Mouse (Mus musculus): ENCODE results near the gene Spin4. TPM values are rescaled to one million over a fixed set of nuclear protein-coding genes. Genes with fewer than 3 reads are reported as not detected.

Spin4 gene
- polyA plus RNA-seq (2012; rRNA removed): 4.4 and 5.4 TPM in 2 replicates
- 12.5 TPM in 2 replicates for polyA plus RNA-seq (2014; fragmentation: Nextera tagmentation; extraction: Ambion mirVana)

GRCm38 (mm10) chrX:95026361-95026892, at the start of gene Spin4:
TSS of gene Spin4 (minus strand) at chrX:95026682.
- Histone ChIP-seq H3K9ac (ENCODE audit: low read depth, low read length, severe bottlenecking) (peak within 1 kb of the TSS; percentile 73), H3K4me1 (ENCODE audit: control insufficient read depth, insufficient read depth, low read length) (no peaks in the 10 kb centered on the region), H3K36me3 (ENCODE audit: control insufficient read depth, insufficient read depth, low read length) (no peaks in the 10 kb centered on the region), H3K27me3 (ENCODE audit: control insufficient read depth, insufficient read depth, low read length) (no peaks in the 10 kb centered on the region), H3K4me2 (replicated peaks; ENCODE audit: low read depth, low read length, severe bottlenecking) (peak within 1 kb of the TSS; percentile 53), H3K9me3 (ENCODE audit: control insufficient read depth, low read length) (no peaks in the 10 kb centered on the region), H3K27ac (replicated peaks; ENCODE audit: low read depth, low read length) (peak within 1 kb of the TSS; percentile 90), H3K4me3 (replicated peaks; ENCODE audit: low read length) (peak within 1 kb of the TSS; percentile 51)
- WGBS: 22% methylated on average over 24 of the region's 30 CpGs
- DNase-seq (ENCODE audit: low spot score) (peak; percentile 82), ATAC-seq (ENCODE audit: low FRiP score, low read depth) (peak; percentile 88)
- TF ChIP-seq POLR2A (IDR thresholded peaks at IDR 0.05; ENCODE audit: borderline replicate concordance, extremely low read depth, insufficient read depth, insufficient read length): 0 out of 2 replicates have a peak, but pooled peaks have one; percentile 57

- no peak for DNase-seq (ENCODE audit: low spot score)
- H3K27ac ChIP-seq (replicated peaks; ENCODE audit: low read depth, low read length): no peak overlapping the region
These were observed 1.4 kb upstream of the Spin4 start for GRCm38 (mm10) chrX:95027907-95028306.

GRCm38 (mm10) chrX:95025779-95026360, 612 bp downstream of the Spin4 start:
- peak overlapping the region; percentile 90 for H3K27ac ChIP-seq (replicated peaks; ENCODE audit: low read depth, low read length)
- H3K36me3 ChIP-seq (ENCODE audit: control insufficient read depth, insufficient read depth, low read length): no peaks in the 10 kb centered on the region
- no peaks in the 10 kb centered on the region for H3K27me3 ChIP-seq (ENCODE audit: control insufficient read depth, insufficient read depth, low read length)
- no peaks in the 10 kb centered on the region for H3K9me3 ChIP-seq (ENCODE audit: control insufficient read depth, low read length)
- peak overlapping the region; percentile 73 for H3K9ac ChIP-seq (ENCODE audit: low read depth, low read length, severe bottlenecking)
- H3K4me3 ChIP-seq (replicated peaks; ENCODE audit: low read length): peak overlapping the region; percentile 51
- DNase-seq (ENCODE audit: low spot score) (peak; percentile 12), ATAC-seq (ENCODE audit: low FRiP score, low read depth) (peak; percentile 64)
- no peak for TF ChIP-seq POLR2A (IDR thresholded peaks at IDR 0.05; ENCODE audit: borderline replicate concordance, extremely low read depth, insufficient read depth, insufficient read length)
- no peaks in the 10 kb centered on the region for H3K4me1 ChIP-seq (ENCODE audit: control insufficient read depth, insufficient read depth, low read length)
- peak overlapping the region; percentile 53 for H3K4me2 ChIP-seq (replicated peaks; ENCODE audit: low read depth, low read length, severe bottlenecking)
- WGBS: 18% methylated on average over 23 of the region's 23 CpGs

More at GRCm38 (mm10) chrX:95027907-95028306, 1.4 kb upstream of the Spin4 start:
- H3K4me2 ChIP-seq (replicated peaks; ENCODE audit: low read depth, low read length, severe bottlenecking): no peak overlapping the region
- H3K9ac ChIP-seq (ENCODE audit: low read depth, low read length, severe bottlenecking): no peak overlapping the region
- H3K27me3 ChIP-seq (ENCODE audit: control insufficient read depth, insufficient read depth, low read length): no peaks in the 10 kb centered on the region
- H3K36me3 ChIP-seq (ENCODE audit: control insufficient read depth, insufficient read depth, low read length): no peaks in the 10 kb centered on the region
- TF ChIP-seq POLR2A (IDR thresholded peaks at IDR 0.05; ENCODE audit: borderline replicate concordance, extremely low read depth, insufficient read depth, insufficient read length): no peak
- H3K4me3 ChIP-seq (replicated peaks; ENCODE audit: low read length): no peak overlapping the region
- H3K9me3 ChIP-seq (ENCODE audit: control insufficient read depth, low read length): no peaks in the 10 kb centered on the region
- H3K4me1 ChIP-seq (ENCODE audit: control insufficient read depth, insufficient read depth, low read length): no peaks in the 10 kb centered on the region
- WGBS: 58% methylated on average over 5 of the region's 5 CpGs
- no peak for ATAC-seq (ENCODE audit: low FRiP score, low read depth)

- peak; percentile 31 for DNase-seq (ENCODE audit: low spot score)
These were observed 14.4 kb downstream of the Spin4 start for GRCm38 (mm10) chrX:95012033-95012432.

GRCm38 (mm10) chrX:94998845-94999244, 27.6 kb downstream of the Spin4 start:
- Histone ChIP-seq H3K27ac (replicated peaks; ENCODE audit: low read depth, low read length) (no peak overlapping the region), H3K4me3 (replicated peaks; ENCODE audit: low read length) (no peak overlapping the region), H3K4me1 (ENCODE audit: control insufficient read depth, insufficient read depth, low read length) (no peaks in the 10 kb centered on the region), H3K27me3 (ENCODE audit: control insufficient read depth, insufficient read depth, low read length) (no peaks in the 10 kb centered on the region), H3K4me2 (replicated peaks; ENCODE audit: low read depth, low read length, severe bottlenecking) (no peak overlapping the region), H3K9ac (ENCODE audit: low read depth, low read length, severe bottlenecking) (no peak overlapping the region), H3K9me3 (ENCODE audit: control insufficient read depth, low read length) (no peaks in the 10 kb centered on the region), H3K36me3 (ENCODE audit: control insufficient read depth, insufficient read depth, low read length) (no peaks in the 10 kb centered on the region)
- ATAC-seq (ENCODE audit: low FRiP score, low read depth): no peak
- no peak for TF ChIP-seq POLR2A (IDR thresholded peaks at IDR 0.05; ENCODE audit: borderline replicate concordance, extremely low read depth, insufficient read depth, insufficient read length)
- 91% methylated on average over 11 of the region's 11 CpGs for WGBS
- DNase-seq (ENCODE audit: low spot score): no peak

More at GRCm38 (mm10) chrX:95012033-95012432, 14.4 kb downstream of the Spin4 start:
- no peak overlapping the region for H3K4me3 ChIP-seq (replicated peaks; ENCODE audit: low read length)
- no peak overlapping the region for H3K27ac ChIP-seq (replicated peaks; ENCODE audit: low read depth, low read length)
- no peaks in the 10 kb centered on the region for H3K4me1 ChIP-seq (ENCODE audit: control insufficient read depth, insufficient read depth, low read length)
- 23% methylated on average over 4 of the region's 4 CpGs for WGBS
- H3K27me3 ChIP-seq (ENCODE audit: control insufficient read depth, insufficient read depth, low read length): no peaks in the 10 kb centered on the region
- TF ChIP-seq POLR2A (IDR thresholded peaks at IDR 0.05; ENCODE audit: borderline replicate concordance, extremely low read depth, insufficient read depth, insufficient read length): no peak
- H3K36me3 ChIP-seq (ENCODE audit: control insufficient read depth, insufficient read depth, low read length): no peaks in the 10 kb centered on the region
- no peak overlapping the region for H3K4me2 ChIP-seq (replicated peaks; ENCODE audit: low read depth, low read length, severe bottlenecking)
- H3K9me3 ChIP-seq (ENCODE audit: control insufficient read depth, low read length): no peaks in the 10 kb centered on the region
- ATAC-seq (ENCODE audit: low FRiP score, low read depth): no peak
- no peak overlapping the region for H3K9ac ChIP-seq (ENCODE audit: low read depth, low read length, severe bottlenecking)

All from limb, embryonic 14.5 days (tissue).